Mouse (Mus musculus) thymus, adult 2 months (tissue): ENCODE results near the gene Rpl36al. TPM values are rescaled to one million over a fixed set of nuclear protein-coding genes. Genes with fewer than 3 reads are reported as not detected.

Experiments
- DNase-seq: peaks from one replicate; pipeline ENCODE4 v3.0.0; 2021
- H3K27ac ChIP-seq: fragments of 200-500 bp; 2 replicates; pipeline ENCODE4 v1.5.1; 2012; ENCODE audit warnings: low read length, control low read depth; ENCODE audit not compliant: control insufficient read depth, insufficient read depth
- H3K27me3 ChIP-seq: fragments of 200-500 bp; 2 replicates; pipeline ENCODE4 v1.6.1; 2012; ENCODE audit warnings: mild to moderate bottlenecking, low read length, moderate library complexity, mixed read lengths; ENCODE audit not compliant: control insufficient read depth, insufficient read depth
- H3K36me3 ChIP-seq: fragments of 200-500 bp; 2 replicates; pipeline ENCODE4 v1.6.1; 2012; ENCODE audit warnings: mild to moderate bottlenecking, low read length, moderate library complexity; ENCODE audit not compliant: control insufficient read depth, insufficient read depth
- H3K4me1 ChIP-seq: fragments of 200-500 bp; replicated peaks from 2 replicates; pipeline ENCODE4 v1.6.1; 2012; ENCODE audit warnings: low read length; ENCODE audit not compliant: control insufficient read depth, insufficient read depth
- H3K4me3 ChIP-seq: fragments of 200-500 bp; 2 replicates; pipeline ENCODE4 v1.5.1; 2012; ENCODE audit warnings: mild to moderate bottlenecking, low read length, control low read depth, moderate library complexity; ENCODE audit not compliant: control insufficient read depth, insufficient read depth
- CTCF ChIP-seq: fragments of 200-500 bp; IDR thresholded peaks from 2 replicates; pipeline ENCODE4 v1.5.1; 2012; ENCODE audit warnings: mild to moderate bottlenecking, control low read depth, low read length, moderate library complexity, borderline replicate concordance; ENCODE audit not compliant: control insufficient read depth, poor library complexity, insufficient read depth; ENCODE audit errors: extremely low read depth
- POLR2A ChIP-seq: fragments of 200-500 bp; IDR thresholded peaks from 2 replicates; pipeline ENCODE4 v1.6.1; 2012; ENCODE audit warnings: mild to moderate bottlenecking, low read length, control low read depth, moderate library complexity; ENCODE audit not compliant: control insufficient read depth, poor library complexity, insufficient read depth; ENCODE audit errors: extremely low read depth
- WGBS: fragments of 180-500 bp; shearing (Covaris S2); methylation state at CpG from one replicate; pipeline ENCODE4 v1.1.7; 2018; 5-methylcytosine and 5-hydroxymethylcytosine counted together
- polyA plus RNA-seq: library from polyadenylated mRNA; depleted of rRNA; stranded (reverse); fragments of >200 nt; gene quantifications from 2 replicates; pipeline ENCODE4 v1.2.3, GENCODE M21; 2012; rRNA removed

The Rpl36al gene
- 153 and 166 TPM in 2 replicates for polyA plus RNA-seq

- DNase-seq = peak; percentile 99
- TF ChIP-seq POLR2A (peak; percentile 97), CTCF (peak; percentile 43; the same call in 1 of the 2 replicates)
- peak within 1 kb of the TSS; percentile 97 for H3K4me3 ChIP-seq
- no peaks in the 10 kb centered on the region for H3K27me3 ChIP-seq
- H3K27ac ChIP-seq = peak within 1 kb of the TSS; percentile 51
- peaks cover 4% of the 10 kb centered on the region for H3K36me3 ChIP-seq
- H3K4me1 ChIP-seq = peaks cover 10% of the 10 kb centered on the region; the same call in 1 of the 2 replicates
- WGBS = under 1% methylated on average over 84 of the region's 84 CpGs
Measured at GRCm38 (mm10) chr12:69183583-69184308, at the start of gene Rpl36al, which contains the start of gene Mgat2. Rpl36al (minus strand) TSS chr12:69184083. Mgat2 (plus strand) TSS chr12:69184157.

- WGBS = 66% methylated on average over 2 of the region's 2 CpGs
- Histone ChIP-seq H3K4me3 (no peak overlapping the region), H3K36me3 (no peaks in the 10 kb centered on the region), H3K4me1 (peaks cover 3% of the 10 kb centered on the region; the same call in 1 of the 2 replicates), H3K27ac (no peak overlapping the region), H3K27me3 (no peaks in the 10 kb centered on the region)
- peak; percentile 22 for DNase-seq
- TF ChIP-seq POLR2A = no peak
- TF ChIP-seq CTCF = no peak
Measured at GRCm38 (mm10) chr12:69229251-69229650, 45.4 kb upstream of the Rpl36al start.

GRCm38 (mm10) chr12:69227776-69228466 lies 44.0 kb upstream of the Rpl36al start, which contains the start of gene Pole2:
Pole2 (minus strand) TSS chr12:69228195.
- DNase-seq = peak; percentile 86
- Histone ChIP-seq H3K27ac (no peak within 1 kb of the TSS), H3K4me3 (peak within 1 kb of the TSS; percentile 82), H3K4me1 (peaks cover 3% of the 10 kb centered on the region; the same call in 1 of the 2 replicates), H3K27me3 (no peaks in the 10 kb centered on the region), H3K36me3 (no peaks in the 10 kb centered on the region)
- peak; percentile 53; the same call in 1 of the 2 replicates for TF ChIP-seq CTCF
- peak; percentile 53; the same call in 1 of the 2 replicates for TF ChIP-seq POLR2A
- under 1% methylated on average over 37 of the region's 37 CpGs for WGBS

- no peaks in the 10 kb centered on the region for H3K27me3 ChIP-seq
- H3K27ac ChIP-seq = no peak overlapping the region
- H3K4me3 ChIP-seq = no peak overlapping the region
- H3K36me3 ChIP-seq = peaks cover 5% of the 10 kb centered on the region; the same call in 1 of the 2 replicates
- TF ChIP-seq CTCF (no peak), POLR2A (no peak)
- H3K4me1 ChIP-seq = no peaks in the 10 kb centered on the region
- 97% methylated on average over 19 of the region's 19 CpGs for WGBS
- DNase-seq = no peak
Measured at GRCm38 (mm10) chr12:69220613-69221277, 36.9 kb upstream of the Rpl36al start.

GRCm38 (mm10) chr12:69216587-69216986 lies 32.7 kb upstream of the Rpl36al start:
- H3K27ac ChIP-seq = no peak overlapping the region
- H3K4me1 ChIP-seq = no peaks in the 10 kb centered on the region
- TF ChIP-seq POLR2A (no peak), CTCF (no peak)
- H3K4me3 ChIP-seq = no peak overlapping the region
- DNase-seq = no peak
- WGBS = 95% methylated on average over 7 of the region's 7 CpGs
- peaks cover 8% of the 10 kb centered on the region; the same call in 1 of the 2 replicates for H3K36me3 ChIP-seq
- no peaks in the 10 kb centered on the region for H3K27me3 ChIP-seq

GRCm38 (mm10) chr12:69215000-69215785 lies 31.3 kb upstream of the Rpl36al start:
- no peak for DNase-seq
- 95% methylated on average over 3 of the region's 3 CpGs for WGBS
- H3K36me3 ChIP-seq = peaks cover 3% of the 10 kb centered on the region; the same call in 1 of the 2 replicates
- no peaks in the 10 kb centered on the region for H3K4me1 ChIP-seq
- no peak overlapping the region for H3K4me3 ChIP-seq
- TF ChIP-seq POLR2A = no peak
- TF ChIP-seq CTCF = no peak
- H3K27me3 ChIP-seq = no peaks in the 10 kb centered on the region
- H3K27ac ChIP-seq = no peak overlapping the region
